In the genomic region with DNA sequence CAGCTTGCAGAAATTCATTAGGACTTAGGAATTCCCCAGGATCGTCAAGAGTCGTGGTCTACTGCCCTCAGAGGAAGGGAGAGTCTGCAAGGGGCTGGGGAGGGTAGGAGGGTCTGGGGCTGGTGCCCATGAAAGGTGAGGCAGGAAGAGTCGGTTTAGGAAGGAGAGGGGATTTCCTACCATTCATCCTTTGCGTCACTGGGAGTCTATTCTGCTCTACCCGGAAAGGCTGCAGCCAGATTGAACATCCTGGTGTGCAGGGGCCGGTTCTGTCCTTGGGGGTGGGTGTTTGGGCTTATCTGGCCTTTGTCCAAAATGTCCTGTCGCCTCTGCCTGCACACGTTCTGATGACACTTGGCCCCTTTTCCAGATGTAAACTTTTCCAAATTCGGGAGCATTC, we compare ENCODE assay signal across 14 mouse cellular contexts.
DNase-seq lines count a peak whose midpoint lies in the region; ATAC-seq and TF ChIP-seq lines count a peak whose summit lies in the region.
"Had no signal": no experiment of that assay in that cellular context is flagged by ENCODE, and none has a peak within 500 bp of the region (broad histone marks: within the 10 kb centered on the region; RNA-seq: fewer than 3 reads in every experiment).

No protein-coding gene starts in this region.

- no peak for DNase-seq in heart, embryonic 10.5 days (ENCODE audit: low spot score)
- DNase-seq in heart, postnatal 4 days: no peak
- no peak for DNase-seq in liver
- DNase-seq in kidney, postnatal 0 days (ENCODE audit: low spot score): peak; percentile 51
- DNase-seq: cerebellum, adult 8-10 months; midbrain, embryonic 14.5 days; right cerebral cortex, adult 18-20 months; thymus, postnatal 25 days had no signal

- H3K4me3 ChIP-seq in heart, embryonic 10.5 days: no peak overlapping the region
- no peak overlapping the region for H3K4me3 ChIP-seq in liver, embryonic 16.5 days (ENCODE audit: low read depth, low read length)
- no peak overlapping the region for H3K4me3 ChIP-seq in heart, embryonic 14.5 days (ENCODE audit: control insufficient read depth in 1 of 2, insufficient read depth in 1 of 2, low read depth in 1 of 2, low read length in 2 of 2)
- no peak overlapping the region for H3K4me3 ChIP-seq in kidney, postnatal 0 days (replicated peaks; ENCODE audit: low read depth, low read length)
- no peak overlapping the region for H3K4me3 ChIP-seq in hindbrain, embryonic 13.5 days
- H3K4me3 ChIP-seq: embryonic facial prominence, embryonic 15.5 days; stomach, embryonic 15.5 days had no signal

- peak; percentile 32; the same call in 1 of the 2 replicates for ATAC-seq in liver, embryonic 16.5 days (ENCODE audit: low read depth)
- 0 out of 2 replicates have a peak, but pooled peaks have one; percentile 5 for ATAC-seq in heart, embryonic 14.5 days (ENCODE audit: insufficient number of reproducible peaks, insufficient read depth, low FRiP score, low read depth)
- ATAC-seq in kidney, postnatal 0 days (replicated peaks; ENCODE audit: low FRiP score, low read depth): no peak
- no peak for ATAC-seq in hindbrain, embryonic 13.5 days (ENCODE audit: low FRiP score)
- no peak for ATAC-seq in frontal cortex, adult (ENCODE audit: low TSS enrichment)

- WGBS in heart, embryonic 10.5 days: 35% methylated on average over 9 of the region's 9 CpGs
- 22% methylated on average over 9 of the region's 9 CpGs for WGBS in liver, embryonic 16.5 days (ENCODE audit: insufficient replicate concordance)
- 43% methylated on average over 9 of the region's 9 CpGs for WGBS in heart, embryonic 14.5 days
- 40% methylated on average over 9 of the region's 9 CpGs for whole genome bisulfite sequencing in kidney, postnatal 0 days
- WGBS in hindbrain, embryonic 13.5 days: 75% methylated on average over 9 of the region's 9 CpGs

- no peak overlapping the region for H3K9ac ChIP-seq in liver, embryonic 16.5 days (ENCODE audit: low read depth, low read length)
- H3K9ac ChIP-seq in heart, embryonic 14.5 days (ENCODE audit: low read length): no peak overlapping the region
- H3K9ac ChIP-seq in kidney, postnatal 0 days (ENCODE audit: low read depth, low read length): no peak overlapping the region
- no peak overlapping the region for H3K9ac ChIP-seq in hindbrain, embryonic 13.5 days
- H3K9ac ChIP-seq: embryonic facial prominence, embryonic 15.5 days; stomach, embryonic 15.5 days had no signal

- no peaks in the 10 kb centered on the region for H3K27me3 ChIP-seq in heart, embryonic 10.5 days (ENCODE audit: insufficient read depth, poor library complexity, severe bottlenecking)
- H3K27me3 ChIP-seq in liver, embryonic 16.5 days (ENCODE audit: control insufficient read depth, insufficient read depth, low read depth, low read length): no peaks in the 10 kb centered on the region; the same call in 1 of the 2 replicates
- no peaks in the 10 kb centered on the region for H3K27me3 ChIP-seq in heart, embryonic 14.5 days (ENCODE audit: control insufficient read depth, insufficient read depth, low read length)
- no peaks in the 10 kb centered on the region for H3K27me3 ChIP-seq in kidney, postnatal 0 days (ENCODE audit: insufficient read depth, low read length)
- 0 out of 2 replicates have a peak, but pooled peaks cover 2% of the 10 kb centered on the region for H3K27me3 ChIP-seq in hindbrain, embryonic 13.5 days
- H3K27me3 ChIP-seq: embryonic facial prominence, embryonic 15.5 days; stomach, embryonic 15.5 days had no signal

- peak overlapping the region; percentile 74 for H3K27ac ChIP-seq in heart, embryonic 10.5 days
- no peak overlapping the region for H3K27ac ChIP-seq in liver, embryonic 16.5 days (ENCODE audit: low read length)
- peak overlapping the region in 1 of 2 experiments; percentile 79; a peak in 3 of 4 replicates for H3K27ac ChIP-seq in heart, embryonic 14.5 days (replicated peaks in 1 of 2; ENCODE audit: control insufficient read depth in 1 of 2, insufficient read depth in 1 of 2, low read depth in 2 of 2, low read length in 2 of 2)
- peak overlapping the region; percentile 40; the same call in 1 of the 2 replicates for H3K27ac ChIP-seq in kidney, postnatal 0 days
- no peak overlapping the region for H3K27ac ChIP-seq in hindbrain, embryonic 13.5 days

- no peak overlapping the region for H3K4me2 ChIP-seq in liver, embryonic 16.5 days (ENCODE audit: low read depth, low read length)
- no peak overlapping the region; the same call in 1 of the 2 replicates for H3K4me2 ChIP-seq in heart, embryonic 14.5 days (ENCODE audit: low read length)
- no peak overlapping the region for H3K4me2 ChIP-seq in kidney, postnatal 0 days (ENCODE audit: low read length)
- H3K4me2 ChIP-seq in hindbrain, embryonic 13.5 days: no peak overlapping the region
- H3K4me2 ChIP-seq: embryonic facial prominence, embryonic 15.5 days; stomach, embryonic 15.5 days had no signal

- H3K4me1 ChIP-seq in heart, embryonic 10.5 days: peaks cover 53% of the 10 kb centered on the region
- no peaks in the 10 kb centered on the region for H3K4me1 ChIP-seq in liver, embryonic 16.5 days (ENCODE audit: control insufficient read depth, low read depth, low read length)
- peaks cover 31 to 42% of the 10 kb centered on the region in 2 experiments for H3K4me1 ChIP-seq in heart, embryonic 14.5 days (ENCODE audit: control insufficient read depth in 2 of 2, insufficient read depth in 2 of 2, low read length in 2 of 2)
- peaks cover 17% of the 10 kb centered on the region for H3K4me1 ChIP-seq in kidney, postnatal 0 days (replicated peaks; ENCODE audit: insufficient read depth, low read length)
- H3K4me1 ChIP-seq in hindbrain, embryonic 13.5 days (replicated peaks): 0 out of 2 replicates have a peak, but pooled peaks cover 13% of the 10 kb centered on the region

- peaks cover 12% of the 10 kb centered on the region; the same call in 1 of the 2 replicates for H3K36me3 ChIP-seq in heart, embryonic 10.5 days
- H3K36me3 ChIP-seq in liver, embryonic 16.5 days (ENCODE audit: control insufficient read depth, insufficient read depth): no peaks in the 10 kb centered on the region
- 0 out of 2 replicates have a peak, but pooled peaks cover 2% of the 10 kb centered on the region for H3K36me3 ChIP-seq in heart, embryonic 14.5 days (ENCODE audit: control insufficient read depth, insufficient read depth, low read length)
- H3K36me3 ChIP-seq in kidney, postnatal 0 days (ENCODE audit: insufficient read depth, low read length): peaks cover 10% of the 10 kb centered on the region; the same call in 1 of the 2 replicates
- H3K36me3 ChIP-seq in hindbrain, embryonic 13.5 days: no peaks in the 10 kb centered on the region
- H3K36me3 ChIP-seq: embryonic facial prominence, embryonic 15.5 days; stomach, embryonic 15.5 days had no signal

- 0 out of 2 replicates have a peak, but pooled peaks cover 3% of the 10 kb centered on the region for H3K9me3 ChIP-seq in heart, embryonic 10.5 days
- no peaks in the 10 kb centered on the region for H3K9me3 ChIP-seq in liver, embryonic 16.5 days (replicated peaks; ENCODE audit: control insufficient read depth, low read length)
- H3K9me3 ChIP-seq in heart, embryonic 14.5 days (ENCODE audit: control insufficient read depth, low read length): peaks cover 6% of the 10 kb centered on the region; the same call in 1 of the 2 replicates
- H3K9me3 ChIP-seq in kidney, postnatal 0 days (replicated peaks; ENCODE audit: low read length): no peaks in the 10 kb centered on the region
- 0 out of 2 replicates have a peak, but pooled peaks cover 4% of the 10 kb centered on the region for H3K9me3 ChIP-seq in hindbrain, embryonic 13.5 days
- H3K9me3 ChIP-seq: embryonic facial prominence, embryonic 15.5 days; stomach, embryonic 15.5 days had no signal

- TF ChIP-seq CTCF in kidney, postnatal 0 days (IDR thresholded peaks at IDR 0.05; ENCODE audit: low read depth): no peak

Comparison
In these comparisons a context has a peak if more than half of its experiments do, and no peak if none do; other contexts are left out.
1. H3K27ac ChIP-seq: peak in heart, embryonic 10.5 days (single experiment) and kidney, postnatal 0 days (single experiment); none in liver, embryonic 16.5 days (single experiment) and hindbrain, embryonic 13.5 days (single experiment).
2. ATAC-seq: peak in liver, embryonic 16.5 days (single experiment) and heart, embryonic 14.5 days (single experiment); none in kidney, postnatal 0 days (single experiment), hindbrain, embryonic 13.5 days (single experiment) and frontal cortex, adult (single experiment).